Mouse (Mus musculus) spleen, adult 2 months (tissue): ENCODE data around the gene Pes1. TPM values are rescaled to one million over a fixed set of nuclear protein-coding genes. Genes with fewer than 3 reads are reported as not detected.

Experiments used
- DNase-seq, 2 experiments: peaks; one replicate each; pipeline versions ENCODE4 v3.0.0 to v3.0.0-alpha.2; 2012 to 2021; ENCODE audit warnings: low spot score in 2 of 2, low read depth in 1 of 2
- H3K27ac ChIP-seq: fragments of 200-500 bp; 2 replicates; pipeline ENCODE4 v1.5.1; 2012; ENCODE audit warnings: low read length, inconsistent platforms; ENCODE audit not compliant: insufficient read depth
- H3K27me3 ChIP-seq: fragments of 200-500 bp; 2 replicates; pipeline ENCODE4 v1.6.1; 2012; ENCODE audit warnings: mild to moderate bottlenecking, moderate library complexity, low read length, inconsistent platforms; ENCODE audit not compliant: control insufficient read depth, insufficient read depth
- H3K36me3 ChIP-seq: fragments of 200-500 bp; 2 replicates; pipeline ENCODE4 v1.6.1; 2012; ENCODE audit warnings: mild to moderate bottlenecking, low read length, inconsistent platforms; ENCODE audit not compliant: control insufficient read depth, insufficient read depth
- H3K4me1 ChIP-seq: fragments of 200-500 bp; 2 replicates; pipeline ENCODE4 v1.6.1; 2011; ENCODE audit warnings: inconsistent platforms; ENCODE audit not compliant: control insufficient read depth, insufficient read depth, insufficient read length
- H3K4me3 ChIP-seq: fragments of 200-500 bp; 2 replicates; pipeline ENCODE4 v1.5.1; 2011; ENCODE audit warnings: mild to moderate bottlenecking, inconsistent platforms; ENCODE audit not compliant: insufficient read depth, insufficient read length; ENCODE audit errors: extremely low read depth
- CTCF ChIP-seq: fragments of 200-500 bp; IDR thresholded peaks from 2 replicates; pipeline ENCODE4 v1.5.1; 2011; ENCODE audit warnings: mild to moderate bottlenecking, inconsistent platforms; ENCODE audit not compliant: insufficient read depth, insufficient read length, insufficient replicate concordance; ENCODE audit errors: extremely low read depth
- POLR2A ChIP-seq: fragments of 200-500 bp; IDR thresholded peaks from 2 replicates; pipeline ENCODE4 v1.6.1; 2011; ENCODE audit warnings: low read depth, low read length, inconsistent platforms
- WGBS: fragments of 180-500 bp; shearing (Covaris S2); methylation state at CpG from one replicate; pipeline ENCODE4 v1.1.7; 2018; 5-methylcytosine and 5-hydroxymethylcytosine counted together
- polyA plus RNA-seq: library from polyadenylated mRNA; depleted of rRNA; stranded (reverse); fragments of >200 nt; gene quantifications from 2 replicates; pipeline ENCODE4 v1.2.3, GENCODE M21; 2012

The Pes1 gene
- polyA plus RNA-seq, 1 experiment, result 33.6 TPM

- H3K27me3 ChIP-seq, result no peaks in the 10 kb centered on the region; the same call in 1 of the 2 replicates
- WGBS, result 89% methylated on average over 5 of the region's 5 CpGs
- no peaks in the 10 kb centered on the region for H3K4me1 ChIP-seq
- no peak for DNase-seq
- no peak overlapping the region for H3K4me3 ChIP-seq
- peaks cover 46% of the 10 kb centered on the region for H3K36me3 ChIP-seq
- no peak for TF ChIP-seq CTCF
- TF ChIP-seq POLR2A, result no peak
- H3K27ac ChIP-seq, result no peak overlapping the region
Observed at GRCm38 (mm10) chr11:3978421-3978820, 14.6 kb downstream of the Pes1 start.

DNA sequence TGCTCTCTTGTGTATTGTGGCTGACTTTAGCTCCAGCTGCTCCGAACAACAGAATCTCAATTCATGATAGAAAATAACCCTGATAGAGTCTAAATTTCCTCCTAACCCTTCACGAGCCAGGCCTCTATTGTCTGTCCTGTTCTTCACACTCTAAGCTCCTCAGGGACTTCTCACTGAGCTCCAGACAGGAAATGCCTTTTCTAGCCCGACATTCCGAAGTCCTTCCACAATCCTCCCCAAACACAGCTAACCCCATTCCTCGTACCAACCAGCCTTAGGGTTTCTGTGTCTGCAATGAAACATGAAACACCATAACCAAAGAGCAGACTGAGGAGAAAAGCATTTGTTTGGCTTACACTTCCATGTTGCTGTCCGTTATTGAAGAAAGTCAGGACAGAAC, 17.8 kb downstream of the Pes1 start:
- Histone ChIP-seq H3K4me1 (no peaks in the 10 kb centered on the region), H3K27ac (no peak overlapping the region), H3K4me3 (no peak overlapping the region), H3K36me3 (peaks cover 21% of the 10 kb centered on the region), H3K27me3 (peaks cover 4% of the 10 kb centered on the region; the same call in 1 of the 2 replicates)
- TF ChIP-seq CTCF, result no peak
- no peak for TF ChIP-seq POLR2A
- WGBS, result 60% methylated on average over 6 of the region's 6 CpGs
- DNase-seq, result no peak

GRCm38 (mm10) chr11:3982275-3983209, 18.8 kb downstream of the Pes1 start:
- no peak for DNase-seq
- H3K4me1 ChIP-seq, result no peaks in the 10 kb centered on the region
- WGBS, result 68% methylated on average over 7 of the region's 7 CpGs
- H3K27ac ChIP-seq, result no peak overlapping the region
- no peak overlapping the region for H3K4me3 ChIP-seq
- H3K27me3 ChIP-seq, result peaks cover 4% of the 10 kb centered on the region; the same call in 1 of the 2 replicates
- peaks cover 18% of the 10 kb centered on the region for H3K36me3 ChIP-seq
- TF ChIP-seq POLR2A (no peak), CTCF (no peak)

DNA sequence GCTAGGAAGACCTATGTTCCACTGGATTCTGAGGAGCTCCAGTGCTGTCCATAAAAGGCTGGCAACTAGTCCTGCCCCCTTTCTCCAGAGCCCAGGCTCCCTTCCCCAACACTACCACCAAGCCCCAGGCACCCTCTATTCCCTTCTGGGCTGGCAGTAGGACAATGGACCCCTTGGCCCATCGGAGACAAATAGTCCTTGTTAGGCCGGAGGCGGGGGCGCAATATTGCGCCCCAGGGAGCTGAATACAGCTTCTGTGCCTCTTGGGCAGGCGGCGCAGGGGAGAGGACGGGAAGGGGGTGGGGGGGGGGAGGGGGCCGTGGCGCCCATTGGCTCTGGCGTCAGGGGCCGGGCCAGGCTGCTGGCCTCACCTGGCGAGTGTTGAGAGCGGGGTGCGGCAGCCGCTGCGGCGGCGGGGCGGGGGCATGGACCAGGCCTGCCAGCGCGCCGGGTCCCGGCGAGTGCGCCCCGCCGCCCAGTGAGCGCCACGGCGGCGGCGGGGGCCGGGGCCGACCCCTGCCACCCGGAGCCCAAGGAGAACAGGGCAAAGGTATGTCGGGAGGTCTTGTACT, 19.6 kb downstream of the Pes1 start, which contains the start of gene Gal3st1:
TSS of gene Gal3st1 (plus strand) at position 346 of the 572 bp plus-strand sequence.
- H3K4me3 ChIP-seq, result no peak within 1 kb of the TSS
- H3K36me3 ChIP-seq, result peaks cover 9% of the 10 kb centered on the region
- DNase-seq, result no peak
- no peak within 1 kb of the TSS for H3K27ac ChIP-seq
- TF ChIP-seq CTCF (no peak), POLR2A (no peak)
- no peaks in the 10 kb centered on the region for H3K4me1 ChIP-seq
- peaks cover 4% of the 10 kb centered on the region; the same call in 1 of the 2 replicates for H3K27me3 ChIP-seq
- WGBS, result 7% methylated on average over 30 of the region's 37 CpGs

DNA sequence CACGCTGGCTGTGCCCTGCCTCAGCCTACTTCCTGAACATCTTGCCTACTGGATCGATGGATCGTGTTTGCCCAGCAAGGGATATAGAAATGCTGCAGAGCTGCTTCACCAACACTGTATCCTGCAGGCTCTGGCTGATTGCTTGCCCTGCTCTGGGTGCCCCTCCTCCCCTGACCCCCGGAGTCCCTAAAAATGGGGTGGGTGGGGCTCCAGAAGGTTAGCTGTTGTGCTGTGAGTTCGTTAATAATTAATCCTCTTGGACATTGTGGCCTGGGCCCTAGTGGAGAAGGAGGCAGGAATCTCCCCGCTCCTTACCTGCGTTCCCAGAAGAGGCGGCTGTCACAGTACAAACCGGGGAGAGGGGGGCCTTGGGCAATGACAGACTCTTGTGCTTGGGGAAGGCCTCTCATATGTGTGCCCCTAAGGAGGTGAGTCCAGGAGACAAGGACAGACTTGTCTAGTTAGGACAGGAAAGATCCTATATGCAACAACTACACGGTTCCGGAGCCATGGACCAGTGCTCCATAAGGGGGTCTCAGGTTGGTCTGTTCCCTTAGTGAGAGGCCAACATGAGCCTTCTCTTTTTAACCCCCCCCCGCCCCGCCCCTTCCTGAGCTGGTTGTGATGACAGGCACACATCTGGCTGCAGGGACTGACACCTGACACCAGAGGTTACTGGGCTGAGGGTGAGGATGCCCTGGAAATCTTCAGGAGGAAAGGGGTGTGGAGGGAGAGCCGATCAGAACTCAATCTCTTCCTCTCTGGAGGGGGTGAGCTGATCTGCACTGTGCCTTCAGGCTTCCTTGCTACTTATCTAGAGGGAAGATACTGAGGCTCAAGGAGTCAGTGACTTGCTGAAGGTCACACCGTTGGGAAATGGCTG, 20.3 kb downstream of the Pes1 start:
- TF ChIP-seq CTCF, result no peak
- TF ChIP-seq POLR2A, result no peak

DNA sequence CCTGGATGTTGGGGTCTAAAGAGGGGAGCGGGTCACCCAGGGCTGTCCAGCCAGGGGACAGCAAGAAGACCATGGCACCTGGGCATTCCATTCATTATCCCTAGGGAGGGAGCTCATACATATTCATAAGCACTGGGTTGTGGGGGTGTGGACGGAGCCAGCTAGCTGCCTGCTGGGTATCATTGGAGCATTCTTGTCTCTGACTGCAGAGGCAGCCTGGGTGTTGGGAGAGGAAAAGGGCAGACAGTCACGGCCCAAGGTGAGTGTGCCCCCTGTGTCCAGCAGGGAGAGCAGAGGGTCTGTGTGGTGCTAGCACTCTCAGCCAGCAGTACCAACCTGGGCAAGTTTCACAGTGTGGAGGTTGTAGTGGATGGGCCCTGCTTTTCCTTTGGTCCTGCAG, 26.0 kb downstream of the Pes1 start:
- Histone ChIP-seq H3K4me3 (no peak overlapping the region), H3K27ac (no peak overlapping the region), H3K4me1 (no peaks in the 10 kb centered on the region), H3K27me3 (peaks cover 3% of the 10 kb centered on the region; the same call in 1 of the 2 replicates), H3K36me3 (no peaks in the 10 kb centered on the region)
- no peak for TF ChIP-seq POLR2A
- no peak for TF ChIP-seq CTCF
- WGBS, result 73% methylated on average over 3 of the region's 3 CpGs
- no peak for DNase-seq

More for the DNA sequence above, 20.3 kb downstream of the Pes1 start:
- DNase-seq, result no peak
- Histone ChIP-seq H3K36me3 (peaks cover 5% of the 10 kb centered on the region), H3K27ac (no peak overlapping the region), H3K4me1 (no peaks in the 10 kb centered on the region), H3K4me3 (no peak overlapping the region), H3K27me3 (peaks cover 4% of the 10 kb centered on the region; the same call in 1 of the 2 replicates)
- 17% methylated on average over 15 of the region's 15 CpGs for WGBS
